Mouse (Mus musculus) liver, embryonic 14.5 days (tissue): ENCODE results near the gene C2cd2.
"Not testable (repeated sequence)": the region's sequence is repeated elsewhere in the genome, so short reads cannot be mapped to it uniquely, and the experiment has no call there.

ENCODE experiments used
- CTCF ChIP-seq: IDR thresholded peaks from 2 replicates; pipeline ENCODE4 v1.5.1; 2016; ENCODE audit warnings: antibody characterized with exemption, low read depth, control low read depth
- EP300 ChIP-seq: IDR thresholded peaks from 2 replicates; pipeline ENCODE4 v1.6.1; 2016; ENCODE audit warnings: antibody characterized with exemption, low read depth

GRCm38 (mm10) chr16:97946993-97947392 lies 15.4 kb downstream of the C2cd2 start:
- TF ChIP-seq CTCF, EP300: not testable (repeated sequence)
